Mouse (Mus musculus) megakaryocyte, embryonic 14.5 days (primary cell): Measurements from ENCODE around the gene Pmpca.

Experiments used
- FLI1 ChIP-seq: IDR thresholded peaks from 2 replicates; pipeline ENCODE4 v1.6.1; 2012; ENCODE audit warnings: low read length, inconsistent platforms, mixed read lengths
- GATA1 ChIP-seq: IDR thresholded peaks from 3 replicates; pipeline ENCODE4 v1.6.1; 2012; ENCODE audit warnings: mixed read lengths, low read length, inconsistent platforms, borderline replicate concordance

GRCm38 (mm10) chr2:26437221-26437620, 48.1 kb downstream of the Pmpca start:
- TF ChIP-seq GATA1: no peak
- no peak for TF ChIP-seq FLI1
